Mouse (Mus musculus): Measurements from ENCODE around the gene Gm20388. TPM values are rescaled to one million over a fixed set of nuclear protein-coding genes. Genes with fewer than 3 reads are reported as not detected.

Gm20388 gene
- polyA plus RNA-seq, 2 experiments, result 8.5 TPM; not detected in 1

GRCm38 (mm10) chr8:123476911-123477736 is 3566.5 kb downstream of the Gm20388 start:
- 9% methylated on average over 34 of the region's 34 CpGs for WGBS (ENCODE audit: insufficient replicate concordance)
- ATAC-seq (ENCODE audit: insufficient read depth), result peak; percentile 22; the same call in 1 of the 2 replicates
- H3K9me3 ChIP-seq (ENCODE audit: control insufficient read depth, low read length), result no peaks in the 10 kb centered on the region
- peak overlapping the region; percentile 50 for H3K27ac ChIP-seq
- no peak for TF ChIP-seq EP300 (IDR thresholded peaks at IDR 0.05; ENCODE audit: low read depth)
- TF ChIP-seq CTCF (IDR thresholded peaks at IDR 0.05; ENCODE audit: low read depth), result no peak
- H3K4me2 ChIP-seq (ENCODE audit: low read depth), result peak overlapping the region; percentile 79
- H3K4me3 ChIP-seq (ENCODE audit: insufficient read depth in 1 of 2, low read depth in 2 of 2, low read length in 2 of 2), result peak overlapping the region; percentile 78 to 85
- H3K27me3 ChIP-seq (ENCODE audit: control insufficient read depth, insufficient read depth, low read length), result no peaks in the 10 kb centered on the region
- H3K9ac ChIP-seq (replicated peaks), result peak overlapping the region; percentile 80
- H3K36me3 ChIP-seq (replicated peaks; ENCODE audit: control insufficient read depth, insufficient read depth, low read depth), result peaks cover 7% of the 10 kb centered on the region
- DNase-seq (ENCODE audit: low read depth in 3 of 3, low spot score in 3 of 3), result peak in 2 of 3 experiments; percentile 10 to 24
- H3K4me1 ChIP-seq (replicated peaks; ENCODE audit: control insufficient read depth in 2 of 2, insufficient read depth in 2 of 2, low read length in 1 of 2), result peaks cover 15 to 21% of the 10 kb centered on the region in 2 experiments

GRCm38 (mm10) chr8:123477737-123478258 is 3567.2 kb downstream of the Gm20388 start, which contains the start of gene Afg3l1:
Gene Afg3l1 (plus strand): TSS chr8:123477903.
- H3K27ac ChIP-seq, result peak within 1 kb of the TSS; percentile 66
- peak within 1 kb of the TSS; percentile 79 for H3K4me2 ChIP-seq (ENCODE audit: low read depth)
- H3K4me3 ChIP-seq (ENCODE audit: insufficient read depth in 1 of 2, low read depth in 2 of 2, low read length in 2 of 2), result peak within 1 kb of the TSS; percentile 78 to 85
- DNase-seq (ENCODE audit: low read depth in 3 of 3, low spot score in 3 of 3) (peak; percentile 71 to 81 (median 77)), ATAC-seq (ENCODE audit: insufficient read depth) (peak; percentile 96)
- peak within 1 kb of the TSS; percentile 80 for H3K9ac ChIP-seq (replicated peaks)
- peaks cover 11% of the 10 kb centered on the region for H3K36me3 ChIP-seq (replicated peaks; ENCODE audit: control insufficient read depth, insufficient read depth, low read depth)
- H3K27me3 ChIP-seq (ENCODE audit: control insufficient read depth, insufficient read depth, low read length), result no peaks in the 10 kb centered on the region
- H3K4me1 ChIP-seq (replicated peaks; ENCODE audit: control insufficient read depth in 2 of 2, insufficient read depth in 2 of 2, low read length in 1 of 2), result peaks cover 15 to 21% of the 10 kb centered on the region in 2 experiments
- TF ChIP-seq EP300 (IDR thresholded peaks at IDR 0.05; ENCODE audit: low read depth) (no peak), CTCF (IDR thresholded peaks at IDR 0.05; ENCODE audit: low read depth) (no peak)
- H3K9me3 ChIP-seq (ENCODE audit: control insufficient read depth, low read length), result no peaks in the 10 kb centered on the region
- under 1% methylated on average over 56 of the region's 58 CpGs for WGBS (ENCODE audit: insufficient replicate concordance)

- Histone ChIP-seq H3K4me2 (ENCODE audit: low read depth) (peak overlapping the region; percentile 79), H3K9ac (replicated peaks) (peak overlapping the region; percentile 80), H3K27ac (peak overlapping the region; percentile 66), H3K27me3 (ENCODE audit: control insufficient read depth, insufficient read depth, low read length) (no peaks in the 10 kb centered on the region), H3K9me3 (ENCODE audit: control insufficient read depth, low read length) (no peaks in the 10 kb centered on the region), H3K4me3 (ENCODE audit: insufficient read depth in 1 of 2, low read depth in 2 of 2, low read length in 2 of 2) (peak overlapping the region; percentile 78 to 85), H3K4me1 (replicated peaks; ENCODE audit: control insufficient read depth in 2 of 2, insufficient read depth in 2 of 2, low read length in 1 of 2) (peaks cover 15 to 21% of the 10 kb centered on the region in 2 experiments), H3K36me3 (replicated peaks; ENCODE audit: control insufficient read depth, insufficient read depth, low read depth) (peaks cover 11% of the 10 kb centered on the region)
- WGBS (ENCODE audit: insufficient replicate concordance), result 29% methylated on average over 16 of the region's 16 CpGs
- peak in 2 of 3 experiments; percentile 12 to 52 for DNase-seq (ENCODE audit: low read depth in 3 of 3, low spot score in 3 of 3)
- ATAC-seq (ENCODE audit: insufficient read depth), result peak; percentile 3
- TF ChIP-seq EP300 (IDR thresholded peaks at IDR 0.05; ENCODE audit: low read depth) (no peak), CTCF (IDR thresholded peaks at IDR 0.05; ENCODE audit: low read depth) (no peak)
Measured at GRCm38 (mm10) chr8:123478456-123479218, 3568.0 kb downstream of the Gm20388 start.

- Histone ChIP-seq H3K27ac (no peak overlapping the region), H3K4me2 (ENCODE audit: low read depth) (no peak overlapping the region), H3K4me1 (replicated peaks; ENCODE audit: control insufficient read depth in 2 of 2, insufficient read depth in 2 of 2, low read length in 1 of 2) (peaks cover 8% of the 10 kb centered on the region in 2 experiments; a peak in 3 of 4 replicates), H3K9me3 (ENCODE audit: control insufficient read depth, low read length) (no peaks in the 10 kb centered on the region), H3K36me3 (replicated peaks; ENCODE audit: control insufficient read depth, insufficient read depth, low read depth) (peaks cover 33% of the 10 kb centered on the region), H3K27me3 (ENCODE audit: control insufficient read depth, insufficient read depth, low read length) (no peaks in the 10 kb centered on the region), H3K9ac (replicated peaks) (no peak overlapping the region), H3K4me3 (ENCODE audit: insufficient read depth in 1 of 2, low read depth in 2 of 2, low read length in 2 of 2) (no peak overlapping the region)
- 79% methylated on average over 7 of the region's 7 CpGs for WGBS (ENCODE audit: insufficient replicate concordance)
- TF ChIP-seq EP300 (IDR thresholded peaks at IDR 0.05; ENCODE audit: low read depth) (no peak), CTCF (IDR thresholded peaks at IDR 0.05; ENCODE audit: low read depth) (peak; percentile 46; the same call in 1 of the 2 replicates)
- DNase-seq (ENCODE audit: low read depth in 3 of 3, low spot score in 3 of 3) (no peak), ATAC-seq (ENCODE audit: insufficient read depth) (no peak)
Measured at GRCm38 (mm10) chr8:123482627-123483026, 3572.0 kb downstream of the Gm20388 start.

Data from liver, embryonic 14.5 days (tissue).